Mouse (Mus musculus) macrophage (primary cell): ENCODE measurements around the gene Gm49322. TPM values are rescaled to one million over a fixed set of nuclear protein-coding genes. Genes with fewer than 3 reads are reported as not detected.

Experiments used
- H3K27ac ChIP-seq: fragments of 350-480 bp; formaldehyde crosslinking; 2 replicates; pipeline ENCODE4 v1.9.0; 2021
- H3K36me3 ChIP-seq: fragments of 350-480 bp; formaldehyde crosslinking; 2 replicates; pipeline ENCODE4 v1.9.0; 2021; ENCODE audit errors: inconsistent target
- H3K4me3 ChIP-seq: fragments of 350-480 bp; formaldehyde crosslinking; 2 replicates; pipeline ENCODE4 v1.9.0; 2021; ENCODE audit errors: inconsistent target
- H3K79me2 ChIP-seq: fragments of 350-480 bp; formaldehyde crosslinking; 2 replicates; pipeline ENCODE4 v1.9.0; 2021; ENCODE audit errors: inconsistent target
- WGBS: methylation state at CpG from one replicate; pipeline ENCODE4 v1.1.7; 2026; ENCODE audit warnings: inconsistent platforms; ENCODE audit not compliant: missing documents; 5-methylcytosine and 5-hydroxymethylcytosine counted together
- polyA plus RNA-seq: library from polyadenylated mRNA; stranded (reverse); fragments of 250-400 nt; gene quantifications from 3 replicates; pipeline ENCODE4 v1.2.4, GENCODE M21; 2018; ENCODE audit warnings: inconsistent platforms

The Gm49322 gene
- polyA plus RNA-seq, 1 experiment from 2014 or later, result not detected

DNA sequence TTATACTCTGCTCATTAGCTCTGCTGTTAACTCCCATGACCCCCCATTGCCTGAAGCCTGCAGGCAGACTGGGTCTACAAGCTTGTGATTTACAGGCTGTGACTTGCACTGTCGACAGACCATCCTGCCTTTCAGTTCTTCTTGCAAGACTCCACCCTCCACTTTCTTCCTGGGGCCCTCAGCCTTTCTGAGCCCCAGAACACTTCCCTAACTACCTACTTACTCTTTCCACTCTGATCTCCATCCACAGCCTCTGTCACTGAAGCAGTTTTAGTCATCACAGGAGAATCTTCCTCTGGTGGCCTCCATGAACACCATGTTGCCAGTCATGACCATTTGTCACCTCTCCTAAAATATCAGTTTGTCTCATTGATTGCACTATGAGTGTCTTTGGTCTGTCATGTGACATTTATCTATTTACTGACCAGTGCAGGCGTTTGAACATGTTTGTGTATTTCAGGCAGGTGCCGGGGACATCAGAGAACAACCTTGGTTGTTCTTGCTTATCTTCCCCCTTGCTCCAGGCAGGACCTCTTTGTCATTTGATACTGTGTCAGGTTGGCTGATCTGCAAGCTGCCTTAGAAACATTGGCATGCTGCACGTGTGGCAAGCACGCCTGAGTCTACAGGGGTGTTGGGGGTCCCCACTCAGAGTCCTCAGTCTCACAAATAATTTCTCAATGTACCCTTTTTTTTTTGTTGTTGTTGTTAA is 57.8 kb downstream of the Gm49322 start:
- WGBS, result 29% methylated on average over 5 of the region's 5 CpGs
- Histone ChIP-seq H3K36me3 (peaks cover 15% of the 10 kb centered on the region), H3K27ac (peak overlapping the region; percentile 93), H3K79me2 (peaks cover 6% of the 10 kb centered on the region; the same call in 1 of the 2 replicates), H3K4me3 (no peak overlapping the region)

DNA sequence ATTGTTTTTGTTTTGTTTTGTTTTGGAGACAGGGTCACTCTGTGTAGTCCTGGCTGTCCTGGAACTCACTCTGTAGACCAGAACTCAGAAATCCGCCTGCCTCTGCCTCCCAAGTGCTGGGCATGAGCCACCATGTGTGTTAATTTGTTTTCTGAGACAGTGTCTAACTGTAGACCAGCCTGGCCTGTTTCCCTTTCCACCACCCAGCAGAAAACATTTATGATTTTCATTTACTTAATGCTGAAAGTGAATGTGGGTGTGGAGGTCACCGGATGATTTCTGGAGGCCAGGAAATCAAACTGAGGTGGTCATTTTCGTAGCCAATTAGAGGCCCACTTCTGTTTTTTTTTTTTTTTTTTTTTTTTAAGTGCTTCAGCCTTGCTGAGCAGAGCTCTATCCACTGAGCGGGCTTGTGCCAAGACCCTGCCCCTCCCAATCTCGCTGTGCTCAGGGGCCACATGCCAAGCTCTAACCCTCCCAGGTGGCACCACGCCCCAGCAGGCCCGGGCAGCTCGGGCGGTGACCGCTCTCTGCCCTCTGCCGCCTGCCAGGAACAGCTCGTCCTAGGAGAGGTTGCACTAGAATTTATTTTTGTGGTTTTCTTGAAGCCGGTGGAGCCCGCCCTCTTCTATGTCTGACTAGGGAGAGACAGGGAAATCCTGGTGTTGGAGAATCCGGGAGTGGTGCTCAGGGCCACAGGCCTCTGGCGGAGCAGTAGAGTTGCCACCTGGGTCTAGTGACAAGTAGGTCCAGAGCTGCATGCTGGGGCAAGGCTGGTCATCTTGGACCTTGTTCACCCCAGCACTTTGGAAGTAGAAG is 58.6 kb downstream of the Gm49322 start:
- H3K27ac ChIP-seq, result peak overlapping the region; percentile 93
- WGBS, result 9% methylated on average over 16 of the region's 16 CpGs
- H3K36me3 ChIP-seq, result peaks cover 23% of the 10 kb centered on the region
- no peak overlapping the region for H3K4me3 ChIP-seq
- peaks cover 13% of the 10 kb centered on the region; the same call in 1 of the 2 replicates for H3K79me2 ChIP-seq

- peak overlapping the region; percentile 93 for H3K27ac ChIP-seq
- H3K36me3 ChIP-seq, result peaks cover 29% of the 10 kb centered on the region
- peaks cover 19% of the 10 kb centered on the region; the same call in 1 of the 2 replicates for H3K79me2 ChIP-seq
- no peak overlapping the region for H3K4me3 ChIP-seq
- 30% methylated on average over 8 of the region's 10 CpGs for WGBS
These were observed 59.2 kb downstream of the Gm49322 start for GRCm38 (mm10) chr10:80665016-80665380.

Other genes starting within 250 kb of the Gm49322 start
- gene Plk5, start 249.6 kb upstream of the Gm49322 start, polyA plus RNA-seq, result not detected in 3 replicates
- gene Mex3d, start 218.4 kb upstream of the Gm49322 start, polyA plus RNA-seq, result 4.1 to 6.2 TPM (median 6.0 TPM) in 3 replicates
- 64.4 to 92.6 TPM (median 64.4 TPM) in 3 replicates for gene Mbd3, start 206.5 kb upstream of the Gm49322 start, polyA plus RNA-seq
- 150 to 306 TPM (median 241 TPM) in 3 replicates for gene Uqcr11, start 199.2 kb upstream of the Gm49322 start, polyA plus RNA-seq
- gene Tcf3, start 172.4 kb upstream of the Gm49322 start, polyA plus RNA-seq, result 9.2 to 21.5 TPM (median 17.0 TPM) in 3 replicates
- gene Onecut3, start 111.2 kb upstream of the Gm49322 start, polyA plus RNA-seq, result not detected in 3 replicates
- 0.05 TPM in 1 of 3 replicates, not detected in the others for gene Atp8b3, start 66.9 kb upstream of the Gm49322 start, polyA plus RNA-seq
- 14.2 to 19.1 TPM (median 18.5 TPM) in 3 replicates for gene Rexo1, start 44.5 kb upstream of the Gm49322 start, polyA plus RNA-seq
- 3.4 to 12.6 TPM (median 6.0 TPM) in 3 replicates for gene Klf16, start 28.7 kb upstream of the Gm49322 start, polyA plus RNA-seq
- 11.7 to 58.2 TPM (median 51.7 TPM) in 3 replicates for gene Abhd17a, start 15.7 kb upstream of the Gm49322 start, polyA plus RNA-seq
- 34.4 to 66.1 TPM (median 53.0 TPM) in 3 replicates for gene Scamp4, start 3.1 kb upstream of the Gm49322 start, polyA plus RNA-seq
- 0.60 to 3.8 TPM (median 2.4 TPM) in 3 replicates for gene Adat3, start 3.1 kb upstream of the Gm49322 start, polyA plus RNA-seq
- gene Csnk1g2, start 16.8 kb downstream of the Gm49322 start, polyA plus RNA-seq, result 66.6 to 78.0 TPM (median 74.8 TPM) in 3 replicates
- gene Btbd2, start 51.0 kb downstream of the Gm49322 start, polyA plus RNA-seq, result 16.9 to 26.0 TPM (median 21.9 TPM) in 3 replicates
- 75.7 to 134 TPM (median 82.8 TPM) in 3 replicates for gene Mknk2, start 72.1 kb downstream of the Gm49322 start, polyA plus RNA-seq
- 34.5 to 48.6 TPM (median 44.2 TPM) in 3 replicates for gene Mob3a, start 96.0 kb downstream of the Gm49322 start, polyA plus RNA-seq
- 1.9 to 5.5 TPM (median 2.3 TPM) in 3 replicates for gene Izumo4, start 96.2 kb downstream of the Gm49322 start, polyA plus RNA-seq
- gene Ap3d1, start 136.2 kb downstream of the Gm49322 start, polyA plus RNA-seq, result 92.5 to 126 TPM (median 111 TPM) in 3 replicates
- gene Dot1l, start 149.2 kb downstream of the Gm49322 start, polyA plus RNA-seq, result 14.1 to 16.7 TPM (median 15.1 TPM) in 3 replicates
- gene Sf3a2, start 192.2 kb downstream of the Gm49322 start, polyA plus RNA-seq, result 30.3 to 61.7 TPM (median 44.0 TPM) in 3 replicates
- 24.5 to 68.8 TPM (median 64.2 TPM) in 3 replicates for gene Plekhj1, start 192.6 kb downstream of the Gm49322 start, polyA plus RNA-seq
- gene Amh, start 199.2 kb downstream of the Gm49322 start, polyA plus RNA-seq, result 0.15 TPM in 1 of 3 replicates, not detected in the others
- gene Jsrp1, start 207.5 kb downstream of the Gm49322 start, polyA plus RNA-seq, result not detected in 3 replicates
- 170 to 604 TPM (median 522 TPM) in 3 replicates for gene Oaz1, start 220.6 kb downstream of the Gm49322 start, polyA plus RNA-seq
- gene Lingo3, start 238.0 kb downstream of the Gm49322 start, polyA plus RNA-seq, result not detected in 3 replicates
- 32.4 to 122 TPM (median 57.0 TPM) in 3 replicates for gene Lsm7, start 249.2 kb downstream of the Gm49322 start, polyA plus RNA-seq
- 8.7 to 16.8 TPM (median 15.4 TPM) in 3 replicates for gene Sppl2b, start 249.3 kb downstream of the Gm49322 start, polyA plus RNA-seq